In the genomic region with DNA sequence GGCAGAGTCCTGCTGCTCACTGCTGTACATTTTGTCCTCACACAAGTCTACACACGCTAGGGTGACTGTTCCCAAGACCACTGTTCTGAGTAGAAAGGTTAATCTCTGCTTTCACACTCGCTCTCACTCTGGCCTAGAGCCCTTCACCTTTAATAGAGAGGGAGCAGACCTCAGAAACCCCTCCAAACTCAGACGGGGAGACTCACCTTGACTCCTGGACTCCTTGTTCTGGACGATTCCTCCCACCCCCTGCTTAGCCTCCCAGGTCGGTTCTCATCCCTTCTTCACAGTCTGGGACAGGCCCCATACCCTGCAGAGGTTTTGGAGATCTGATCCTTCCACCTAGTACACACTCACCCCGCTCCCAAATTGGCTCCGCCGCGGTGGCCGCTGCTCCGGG, we compare ENCODE assay signal across 8 mouse cellular contexts. TPM values are rescaled to one million over a fixed set of nuclear protein-coding genes. Genes with fewer than 3 reads are reported as not detected.
A peak's percentile ranks its signal among the peaks of the same experiment; 100 is the strongest.
DNase-seq lines count a peak whose midpoint lies in the region; ATAC-seq and TF ChIP-seq lines count a peak whose summit lies in the region.

No protein-coding gene starts in this region.

- H3K36me3 ChIP-seq in kidney, adult 2 months (ENCODE audit: control insufficient read depth, insufficient read depth, low read length), result no peaks in the 10 kb centered on the region
- H3K36me3 ChIP-seq in hindbrain, embryonic 11.5 days (ENCODE audit: control insufficient read depth, insufficient read depth, low read length), result peaks cover 7% of the 10 kb centered on the region
- H3K36me3 ChIP-seq in midbrain, embryonic 13.5 days, result peaks cover 27% of the 10 kb centered on the region

- H3K4me3 ChIP-seq in kidney, adult 2 months (ENCODE audit: insufficient read depth, low read depth, low read length), result peak overlapping the region; percentile 68
- H3K4me3 ChIP-seq in hindbrain, embryonic 11.5 days (ENCODE audit: low read depth, low read length), result peak overlapping the region; percentile 57
- H3K4me3 ChIP-seq in midbrain, embryonic 13.5 days (replicated peaks), result peak overlapping the region; percentile 86

- TF ChIP-seq CTCF in kidney, adult 2 months (conservative IDR thresholded peaks at IDR 0.05; ENCODE audit: insufficient read depth, insufficient read length, low read depth, low read length), result no peak
- TF ChIP-seq CTCF in Patski (IDR thresholded peaks at IDR 0.05), result no peak

- H3K9ac ChIP-seq in hindbrain, embryonic 11.5 days (ENCODE audit: low read depth, low read length), result peak overlapping the region; percentile 55
- peak overlapping the region; percentile 90 for H3K9ac ChIP-seq in midbrain, embryonic 13.5 days (replicated peaks)

- CTCF ChIA-PET in Patski (lab: Charles Lee), result no interaction called here

- 2% methylated on average over 11 of the region's 11 CpGs for WGBS in kidney, adult 2 months
- WGBS in hindbrain, embryonic 11.5 days, result 4% methylated on average over 11 of the region's 11 CpGs
- WGBS in midbrain, embryonic 13.5 days, result 3% methylated on average over 11 of the region's 11 CpGs

- POLR2A ChIA-PET in Patski (lab: Charles Lee), result interaction anchor here (0.6 to 1.4 kb wide), 3 partner anchors 8 to 14 kb away, joined by 3 to 4 read pairs (median 3); a partner anchor contains a TSS

- peak overlapping the region; percentile 64 for H3K4me2 ChIP-seq in hindbrain, embryonic 11.5 days (replicated peaks; ENCODE audit: low read depth, low read length)
- H3K4me2 ChIP-seq in midbrain, embryonic 13.5 days (replicated peaks), result peak overlapping the region; percentile 86

- DNase-seq in kidney, adult 2 months, result no peak
- no peak for DNase-seq in kidney, postnatal 14 days
- no peak for DNase-seq in Patski (ENCODE audit: low read depth, low spot score)
- no peak for DNase-seq in hindbrain, embryonic 11.5 days (ENCODE audit: low spot score)
- no peak for DNase-seq in ovary, postnatal 36 days (ENCODE audit: low spot score)
- no peak for DNase-seq in urinary bladder, postnatal 25 days (ENCODE audit: low spot score)
- no peak for DNase-seq in adrenal gland, postnatal 10 days

- H3K4me1 ChIP-seq in kidney, adult 2 months (ENCODE audit: control insufficient read depth, insufficient read depth, low read length), result peaks cover 11% of the 10 kb centered on the region; the same call in 1 of the 2 replicates
- peaks cover 5% of the 10 kb centered on the region; the same call in 1 of the 2 replicates for H3K4me1 ChIP-seq in hindbrain, embryonic 11.5 days (replicated peaks; ENCODE audit: control insufficient read depth, insufficient read depth, low read length)
- peaks cover 57% of the 10 kb centered on the region for H3K4me1 ChIP-seq in midbrain, embryonic 13.5 days (replicated peaks)

- H3K9me3 ChIP-seq in hindbrain, embryonic 11.5 days (ENCODE audit: control insufficient read depth, low read length), result no peaks in the 10 kb centered on the region
- H3K9me3 ChIP-seq in midbrain, embryonic 13.5 days, result no peaks in the 10 kb centered on the region

- in situ Hi-C loops in Patski (cut with MboI; ENCODE audit: low pct_unique_long_range_greater_than_20kb), result no loop called here

- H3K27ac ChIP-seq in kidney, adult 2 months (ENCODE audit: insufficient read depth, low read depth, low read length), result peak overlapping the region; percentile 17
- peak overlapping the region; percentile 72 for H3K27ac ChIP-seq in hindbrain, embryonic 11.5 days (ENCODE audit: low read depth, low read length)
- H3K27ac ChIP-seq in midbrain, embryonic 13.5 days, result peak overlapping the region; percentile 91

- no peaks in the 10 kb centered on the region for H3K27me3 ChIP-seq in kidney, adult 2 months (replicated peaks; ENCODE audit: control insufficient read depth, insufficient read depth, low read length)
- no peaks in the 10 kb centered on the region for H3K27me3 ChIP-seq in Patski
- H3K27me3 ChIP-seq in hindbrain, embryonic 11.5 days (ENCODE audit: control insufficient read depth, insufficient read depth, low read length), result no peaks in the 10 kb centered on the region
- no peaks in the 10 kb centered on the region for H3K27me3 ChIP-seq in midbrain, embryonic 13.5 days

- peak; percentile 14 for ATAC-seq in Patski
- no peak; the same call in 1 of the 2 replicates for ATAC-seq in hindbrain, embryonic 11.5 days (ENCODE audit: low FRiP score)
- no peak for ATAC-seq in midbrain, embryonic 13.5 days

- no peak for TF ChIP-seq POLR2A in kidney, adult 2 months (IDR thresholded peaks at IDR 0.05; ENCODE audit: low read depth, low read length)

RNA-seq across cellular contexts. Expression of a gene that starts 6.4 kb away (rescaled TPM):
- 14.4 and 15.6 TPM in 2 replicates for polyA plus RNA-seq in kidney, adult 2 months (2012; rRNA removed)
- 25.1 TPM for polyA plus RNA-seq in Patski (2021)
- polyA plus RNA-seq in hindbrain, embryonic 11.5 days (2014; fragmentation: Nextera tagmentation; extraction: Ambion mirVana), result 19.7 and 20.8 TPM in 2 replicates
- polyA plus RNA-seq in midbrain, embryonic 13.5 days (2015; fragmentation: Nextera tagmentation; extraction: Ambion mirVana), result 45.4 and 55.2 TPM in 2 replicates
- total RNA-seq in adrenal gland, postnatal 10 days (2021), result 10 to 100 TPM; 24.1 to 28.3 TPM

RNA-seq across cellular contexts. Expression of a gene that starts 8.1 kb away (rescaled TPM):
- polyA plus RNA-seq in kidney, adult 2 months (2012; rRNA removed), result 103 and 118 TPM in 2 replicates
- polyA plus RNA-seq in Patski (2021), result 134 TPM
- 345 and 353 TPM in 2 replicates for polyA plus RNA-seq in hindbrain, embryonic 11.5 days (2014; fragmentation: Nextera tagmentation; extraction: Ambion mirVana)
- 245 and 253 TPM in 2 replicates for polyA plus RNA-seq in midbrain, embryonic 13.5 days (2015; fragmentation: Nextera tagmentation; extraction: Ambion mirVana)
- total RNA-seq in adrenal gland, postnatal 10 days (2021), result 100 to 1,000 TPM; 177 to 190 TPM

RNA-seq across cellular contexts. Expression of a gene that starts 14.0 kb away (rescaled TPM):
- 24.6 and 28.4 TPM in 2 replicates for polyA plus RNA-seq in kidney, adult 2 months (2012; rRNA removed)
- 11.3 TPM for polyA plus RNA-seq in Patski (2021)
- 15.6 and 16.0 TPM in 2 replicates for polyA plus RNA-seq in hindbrain, embryonic 11.5 days (2014; fragmentation: Nextera tagmentation; extraction: Ambion mirVana)
- 25.3 and 29.9 TPM in 2 replicates for polyA plus RNA-seq in midbrain, embryonic 13.5 days (2015; fragmentation: Nextera tagmentation; extraction: Ambion mirVana)
- total RNA-seq in adrenal gland, postnatal 10 days (2021), result 10 to 100 TPM; 22.0 to 25.8 TPM

RNA-seq across cellular contexts. Expression of a gene that starts 19.1 kb away (rescaled TPM):
- polyA plus RNA-seq in kidney, adult 2 months (2012; rRNA removed), result 5.0 and 5.5 TPM in 2 replicates
- polyA plus RNA-seq in Patski (2021), result 8.2 TPM
- 17.5 and 17.9 TPM in 2 replicates for polyA plus RNA-seq in hindbrain, embryonic 11.5 days (2014; fragmentation: Nextera tagmentation; extraction: Ambion mirVana)
- 20.0 and 20.2 TPM in 2 replicates for polyA plus RNA-seq in midbrain, embryonic 13.5 days (2015; fragmentation: Nextera tagmentation; extraction: Ambion mirVana)
- 10 to 100 TPM; 10.0 to 13.1 TPM for total RNA-seq in adrenal gland, postnatal 10 days (2021)

RNA-seq across cellular contexts. Expression of a gene that starts 29.3 kb away (rescaled TPM):
- polyA plus RNA-seq in kidney, adult 2 months (2012; rRNA removed), result 6.8 and 7.1 TPM in 2 replicates
- 8.1 TPM for polyA plus RNA-seq in Patski (2021)
- polyA plus RNA-seq in hindbrain, embryonic 11.5 days (2014; fragmentation: Nextera tagmentation; extraction: Ambion mirVana), result 14.9 and 22.0 TPM in 2 replicates
- polyA plus RNA-seq in midbrain, embryonic 13.5 days (2015; fragmentation: Nextera tagmentation; extraction: Ambion mirVana), result 17.0 and 18.7 TPM in 2 replicates
- total RNA-seq in adrenal gland, postnatal 10 days (2021), result 10 to 100 TPM in 1 of 2 experiments, 1 to 10 TPM in 1; 7.3 to 11.7 TPM

Comparison
In these comparisons a context has a peak if more than half of its experiments do, and no peak if none do; other contexts are left out.
1. H3K27ac ChIP-seq: peak in every context shown above with its lines; median percentile 91 in midbrain, embryonic 13.5 days; 72 in hindbrain, embryonic 11.5 days; 17 in kidney, adult 2 months.